Mouse (Mus musculus): ENCODE measurements at regions not wholly inside any gene's neighbourhood (a gene's known extent, or its start where the extent isn't known, plus 50 kb on each side); places are given as distances from the start of the nearest gene placed in this dataset.
"Not testable (repeated sequence)": the region's sequence is repeated elsewhere in the genome, so short reads cannot be mapped to it uniquely, and the experiment has no call there.

GRCm38 (mm10) chr3:31603237-31603636, 293.1 kb upstream of the Slc7a14 start:
- intact Hi-C loops (cut with DNase I): loop anchor here (1.0 to 5.0 kb wide), 2 partner anchors 457 to 546 kb away; no protein-coding TSS in a partner anchor
- peak; percentile 68 to 83 for DNase-seq

GRCm38 (mm10) chr3:31596581-31596980, 286.4 kb upstream of the Slc7a14 start:
- not testable (repeated sequence) for DNase-seq

GRCm38 (mm10) chr3:31585971-31586370, 275.8 kb upstream of the Slc7a14 start:
- intact Hi-C loops (cut with DNase I): no loop called here
- peak in 1 of 2 experiments; percentile 10 for DNase-seq

More at GRCm38 (mm10) chr3:31596581-31596980, 286.4 kb upstream of the Slc7a14 start:
- intact Hi-C loops (cut with DNase I): not testable (repeated sequence)

GRCm38 (mm10) chr3:31573849-31574248, 263.7 kb upstream of the Slc7a14 start:
- intact Hi-C loops (cut with DNase I): no loop called here

More at GRCm38 (mm10) chr3:31573849-31574248, 263.7 kb upstream of the Slc7a14 start:
- DNase-seq: no peak

Data from heart, postnatal 36 days (tissue).